Mouse (Mus musculus) mature B cell (primary cell): ENCODE measurements around the gene Kcna7.

Experiments
- in situ Hi-C: fragments of 300-500 bp; cut with MboI; formaldehyde crosslinking; loops from 2 replicates; pipeline ENCODE4 v1.14.3; 2019

Kcna7 gene

DNA sequence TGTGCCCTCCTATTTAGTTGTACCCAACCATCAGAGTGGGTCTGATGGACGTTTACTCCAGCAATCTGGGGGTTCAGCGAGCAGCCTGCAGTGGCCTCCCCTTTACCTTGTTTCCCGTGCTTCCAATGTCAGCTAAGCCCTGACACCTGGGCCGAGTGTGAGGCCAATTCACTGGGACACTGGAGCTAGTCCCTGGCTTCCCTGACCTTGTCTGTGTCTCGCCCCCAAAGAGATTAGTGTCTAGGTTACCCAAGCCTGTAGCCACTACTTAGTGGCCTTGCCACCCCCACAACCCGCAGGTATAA, 15.1 kb downstream of the Kcna7 start, which contains the start of gene Lhb:
Gene Lhb, plus strand, starts transcription at position 206 of the 305 bp plus-strand sequence.
- in situ Hi-C loops: no loop called here

DNA sequence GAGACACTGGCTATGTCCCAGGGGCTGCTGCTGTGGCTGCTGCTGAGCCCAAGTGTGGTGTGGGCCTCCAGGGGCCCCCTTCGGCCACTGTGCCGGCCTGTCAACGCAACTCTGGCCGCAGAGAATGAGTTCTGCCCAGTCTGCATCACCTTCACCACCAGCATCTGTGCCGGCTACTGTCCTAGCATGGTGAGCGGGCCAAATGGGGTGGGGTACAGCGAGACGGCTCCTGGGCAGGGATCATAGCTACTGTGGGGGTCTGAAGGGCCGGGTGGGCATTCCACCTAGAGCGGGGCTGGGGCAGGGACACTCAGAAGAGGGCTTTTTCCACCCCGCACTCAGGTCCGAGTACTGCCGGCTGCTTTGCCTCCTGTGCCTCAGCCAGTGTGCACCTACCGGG, 15.7 kb downstream of the Kcna7 start:
- in situ Hi-C loops: no loop called here

DNA sequence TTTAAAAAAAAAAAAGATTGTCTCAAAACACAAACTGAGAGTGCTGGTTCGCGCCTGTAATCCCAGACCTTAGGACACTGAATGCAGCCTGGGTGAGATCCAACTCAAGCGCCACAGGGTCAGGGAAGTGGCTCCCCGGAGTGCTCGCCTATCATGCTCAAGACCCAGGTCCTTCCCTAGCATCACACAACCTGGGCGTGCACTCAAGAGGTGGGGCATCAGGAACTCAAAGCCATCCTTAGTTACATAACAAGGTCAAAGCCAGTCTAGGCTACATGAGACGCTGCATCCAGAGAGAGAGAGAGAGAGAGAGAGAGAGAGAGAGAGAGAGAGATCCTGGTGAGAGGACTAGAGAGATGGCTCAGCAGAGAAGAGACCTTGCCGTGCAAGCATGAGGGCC, 21.1 kb downstream of the Kcna7 start:
- in situ Hi-C loops: no loop called here

DNA sequence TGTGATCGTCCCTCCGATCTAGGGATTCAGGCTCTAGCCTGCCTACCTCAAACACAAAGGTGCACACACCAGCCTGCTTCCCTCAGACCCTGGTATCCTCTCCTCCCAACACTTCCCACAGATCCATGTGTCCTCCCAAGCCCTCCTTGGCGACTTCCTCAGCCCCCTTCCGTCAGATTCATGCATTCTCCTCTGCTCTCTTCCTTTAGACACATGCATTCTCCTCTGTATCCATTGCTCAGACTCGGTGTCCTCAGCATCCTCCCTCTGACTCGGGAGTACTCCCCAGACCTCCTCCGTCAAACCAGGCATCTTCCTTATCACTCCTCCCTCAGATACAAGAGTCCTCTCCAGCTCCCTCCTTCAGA, 28.4 kb downstream of the Kcna7 start:
- in situ Hi-C loops: no loop called here

DNA sequence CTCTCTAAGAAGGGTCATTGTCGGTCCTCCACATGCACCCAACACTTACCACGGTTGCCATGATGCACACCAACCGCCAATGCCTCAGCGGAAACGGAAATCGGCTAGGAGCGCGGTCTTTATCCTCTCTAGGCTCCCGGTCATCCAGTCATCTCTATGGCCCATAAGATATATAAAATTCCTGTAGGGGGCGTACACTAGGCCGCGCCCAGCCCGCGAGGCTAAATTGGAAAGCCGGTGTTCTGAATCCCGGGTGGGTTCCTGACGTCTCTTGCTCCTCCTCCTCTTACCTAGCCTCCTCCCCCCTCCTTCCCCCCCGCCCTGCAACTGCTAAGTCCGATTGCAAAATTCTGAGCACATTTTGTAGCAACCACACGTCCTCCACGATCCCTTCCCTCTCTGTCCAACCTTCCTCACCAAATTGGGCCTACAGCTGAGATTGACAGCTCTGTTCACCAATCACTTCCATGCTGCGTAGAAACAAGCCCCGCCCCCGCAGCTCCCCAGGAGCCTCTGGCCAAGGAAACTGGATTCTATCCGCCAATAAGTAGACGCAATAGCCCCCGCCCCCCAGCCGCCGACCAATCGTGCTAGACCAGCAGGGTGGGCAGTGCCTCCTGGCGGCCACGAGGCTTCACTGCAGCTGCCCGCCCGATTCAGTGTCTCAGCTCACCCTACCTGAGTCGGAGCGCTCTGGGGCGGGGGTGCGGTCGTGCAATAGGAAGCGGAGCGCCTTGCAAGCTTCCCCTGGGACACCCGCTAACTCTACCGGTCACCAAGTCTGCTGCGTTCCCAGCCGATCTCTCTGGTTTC, 29.0 kb downstream of the Kcna7 start, which contains the start of gene Gys1:
Gene Gys1, plus strand, starts transcription at position 642 of the 813 bp plus-strand sequence.
- in situ Hi-C loops: no loop called here

DNA sequence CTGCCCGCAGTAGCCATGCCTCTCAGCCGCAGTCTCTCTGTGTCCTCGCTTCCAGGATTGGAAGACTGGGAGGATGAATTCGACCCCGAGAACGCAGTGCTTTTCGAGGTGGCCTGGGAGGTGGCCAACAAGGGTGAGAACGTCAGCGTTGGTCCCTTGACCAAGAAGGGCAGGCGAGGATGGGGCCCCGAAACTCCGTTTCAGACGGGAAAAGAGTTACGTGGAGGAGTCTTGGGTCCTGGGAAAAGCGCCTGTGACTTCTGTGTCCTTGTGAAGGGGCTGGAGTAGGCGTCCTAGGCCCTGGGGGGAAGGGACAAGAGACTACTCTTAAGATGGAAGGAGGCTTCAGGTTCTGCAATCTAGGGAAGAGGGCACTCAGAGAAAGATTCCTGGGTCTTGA, 29.6 kb downstream of the Kcna7 start:
- in situ Hi-C loops: no loop called here

DNA sequence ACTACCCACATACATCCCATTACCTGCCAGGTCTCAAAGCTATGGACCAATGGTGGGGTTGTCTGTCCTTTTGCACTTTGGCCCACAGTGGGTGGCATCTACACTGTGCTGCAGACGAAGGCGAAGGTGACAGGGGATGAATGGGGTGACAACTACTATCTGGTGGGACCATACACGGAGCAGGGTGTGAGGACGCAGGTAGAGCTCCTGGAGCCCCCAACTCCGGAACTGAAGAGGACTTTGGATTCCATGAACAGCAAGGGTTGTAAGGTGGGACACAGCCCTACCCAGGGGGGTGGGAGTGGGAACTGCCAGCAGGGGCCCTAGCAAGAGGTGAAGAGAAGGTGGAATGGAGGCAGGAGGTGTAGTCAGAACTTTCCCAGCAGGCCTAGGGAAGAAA, 31.0 kb downstream of the Kcna7 start:
- in situ Hi-C loops: no loop called here

DNA sequence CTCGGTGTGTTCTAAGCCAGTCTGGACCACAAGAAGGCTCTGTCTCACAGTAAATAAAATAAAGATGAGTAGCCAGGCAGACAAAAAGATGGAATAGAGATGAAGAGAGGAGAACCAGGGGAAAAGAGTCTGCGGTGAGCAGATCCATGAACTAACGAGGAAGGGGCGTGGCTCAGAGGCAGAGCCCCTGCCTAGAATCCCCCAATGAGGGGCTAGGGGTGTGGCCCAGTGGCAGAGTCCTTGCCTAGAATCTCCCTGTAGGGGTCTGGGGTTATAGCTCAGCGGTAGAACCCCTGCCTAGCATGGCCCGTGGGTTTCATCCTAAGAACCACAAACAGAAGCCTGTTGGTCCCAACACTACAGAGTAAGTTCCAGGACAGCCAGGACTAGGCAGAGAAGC, 31.6 kb downstream of the Kcna7 start:
- in situ Hi-C loops: no loop called here

DNA sequence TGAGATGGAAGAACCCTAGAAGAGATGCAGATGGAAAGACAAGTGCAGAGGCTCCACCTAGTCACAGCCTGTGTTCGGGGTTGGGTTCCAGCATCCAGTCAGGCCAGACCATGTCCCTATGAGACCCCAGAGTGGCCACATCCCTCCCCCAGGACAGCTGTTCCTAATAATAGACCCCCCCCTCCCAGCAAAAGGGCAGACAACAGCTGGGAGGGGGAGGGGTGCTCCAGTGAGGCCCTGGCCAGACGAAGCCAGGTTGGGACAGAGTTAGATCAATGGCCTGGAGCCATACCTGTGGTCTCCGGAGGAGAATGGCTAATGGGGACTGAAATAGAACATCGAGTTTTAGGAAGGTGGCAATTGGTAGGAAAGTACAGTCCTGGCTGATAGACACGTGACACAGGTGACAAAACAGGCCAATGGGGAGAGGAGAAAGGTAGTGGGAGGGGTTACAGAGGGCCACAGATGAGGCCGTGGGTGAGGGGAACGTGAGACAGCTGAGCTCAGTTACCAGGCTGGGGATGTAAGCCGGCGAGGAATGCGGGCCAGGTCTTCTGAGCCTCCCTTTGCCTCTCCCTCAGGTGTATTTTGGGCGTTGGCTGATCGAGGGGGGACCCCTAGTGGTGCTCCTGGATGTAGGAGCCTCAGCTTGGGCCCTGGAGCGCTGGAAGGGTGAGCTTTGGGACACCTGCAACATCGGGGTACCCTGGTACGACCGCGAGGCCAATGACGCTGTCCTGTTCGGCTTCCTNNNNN, 32.2 kb downstream of the Kcna7 start, which contains the start of gene Ruvbl2:
Gene Ruvbl2, minus strand, starts transcription at position 576 of the 756 bp plus-strand sequence.
- in situ Hi-C loops: no loop called here

DNA sequence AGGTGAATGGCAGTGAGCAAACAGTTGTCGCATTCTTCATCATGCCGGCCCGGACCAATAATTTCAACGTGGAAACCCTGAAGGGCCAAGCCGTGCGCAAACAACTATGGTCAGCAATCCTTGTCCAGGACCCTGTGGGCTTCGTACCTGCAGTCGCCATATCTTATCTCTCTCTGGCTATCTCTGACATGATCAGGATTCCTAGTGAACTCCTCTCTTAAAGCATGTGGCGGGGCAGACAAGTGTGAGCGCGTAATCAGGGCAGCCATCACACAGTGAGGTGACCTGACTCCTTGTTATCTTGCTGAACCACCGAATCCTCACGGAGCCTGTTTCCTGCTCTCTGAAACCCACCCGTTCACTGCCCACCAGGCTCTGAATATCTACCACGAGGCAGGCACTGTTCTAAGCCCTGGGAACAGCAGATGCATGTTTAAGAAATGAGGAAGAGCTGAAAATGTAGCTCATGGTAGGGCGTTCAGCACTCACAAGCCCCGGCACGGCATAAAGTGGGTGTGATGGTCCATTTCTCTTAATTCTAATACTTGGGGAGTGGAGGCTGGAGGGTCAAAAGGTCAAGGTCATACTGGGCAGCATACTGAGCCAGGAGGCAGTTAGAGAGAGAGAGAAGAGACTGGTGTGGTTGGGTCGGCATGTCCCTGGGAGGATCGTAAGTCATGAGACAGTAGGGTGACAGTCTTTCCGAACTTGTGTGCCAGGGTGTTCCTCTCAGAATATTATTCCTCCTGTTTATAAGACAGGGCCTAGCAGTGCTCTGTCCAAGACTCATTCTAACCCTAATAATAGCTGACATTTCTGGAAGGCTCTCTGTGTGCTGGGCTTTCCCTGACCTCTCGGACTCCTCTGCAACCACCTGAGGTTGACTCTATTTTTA, 38.3 kb downstream of the Kcna7 start:
- in situ Hi-C loops: no loop called here

DNA sequence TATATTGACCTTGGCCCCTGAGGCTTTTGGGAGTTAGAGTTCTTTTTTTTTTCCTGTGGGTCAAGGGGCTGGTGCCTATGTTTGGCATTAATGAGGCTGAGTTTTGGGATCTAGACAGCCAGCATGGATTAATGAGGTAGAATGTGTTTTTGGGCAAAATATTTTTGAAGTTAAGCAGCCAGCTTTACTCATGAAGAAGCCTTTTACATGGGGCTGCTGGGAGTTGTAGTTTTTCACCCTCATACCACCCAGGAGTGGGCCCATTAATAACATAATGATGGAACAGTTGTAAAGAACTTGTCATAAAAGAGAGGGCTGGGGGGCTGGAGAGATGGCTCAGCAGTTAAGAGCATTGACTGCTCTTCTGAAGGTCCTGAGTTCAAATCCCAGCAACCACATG, 41.1 kb downstream of the Kcna7 start:
- in situ Hi-C loops: no loop called here

DNA sequence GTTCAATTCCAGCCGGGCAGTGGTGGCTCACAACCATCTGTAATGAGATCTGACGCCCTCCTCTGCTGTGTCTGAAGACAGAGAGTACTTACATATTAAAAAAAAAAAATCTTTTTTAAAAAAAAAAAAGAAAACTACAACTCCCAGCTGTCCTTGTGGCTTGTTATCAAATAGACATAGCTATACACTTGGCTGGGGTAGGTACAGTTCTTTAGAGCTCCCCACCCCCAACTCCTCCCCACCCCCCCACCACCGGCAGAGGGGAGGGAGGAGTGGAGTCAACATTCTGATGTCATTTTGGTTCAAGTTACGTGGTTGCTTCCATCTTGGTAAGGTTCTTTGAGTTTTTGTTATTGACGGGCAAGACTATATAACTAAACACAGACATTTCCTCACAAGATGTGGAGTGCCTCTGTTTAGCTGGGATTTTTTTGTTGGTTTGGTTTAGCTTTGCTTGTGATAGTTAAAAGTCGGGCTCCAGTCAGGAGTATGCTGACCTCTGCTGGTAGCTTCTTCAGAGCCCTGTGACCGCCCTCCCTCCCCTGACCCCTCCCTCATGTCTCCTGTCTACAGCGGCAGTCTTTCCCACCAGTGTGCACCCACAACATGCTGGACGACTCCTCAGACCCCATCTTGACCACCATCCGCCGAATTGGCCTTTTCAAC, 42.0 kb downstream of the Kcna7 start:
- in situ Hi-C loops: no loop called here

DNA sequence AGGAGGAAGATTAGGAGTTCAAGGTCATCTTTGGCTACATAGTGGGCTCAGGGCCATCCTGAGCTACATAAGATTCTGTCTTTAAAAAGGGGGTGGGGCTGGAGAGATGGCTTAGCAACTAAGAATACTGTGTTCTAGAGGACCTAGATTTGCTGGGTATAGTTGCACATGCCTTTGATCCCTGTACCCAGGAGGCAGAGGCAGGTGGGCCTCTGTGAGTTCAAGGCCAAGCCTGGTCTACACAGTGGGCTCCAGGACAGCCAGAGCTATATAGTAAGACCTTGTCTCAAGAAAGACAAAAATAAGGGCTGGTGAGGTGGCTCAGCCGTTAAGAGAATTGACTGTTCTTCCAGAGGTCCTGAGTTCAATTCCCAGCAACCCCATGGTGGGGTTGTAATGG, 44.5 kb downstream of the Kcna7 start:
- in situ Hi-C loops: loop anchor here (5.0 kb wide), 1 partner anchor 112 kb away; no protein-coding TSS in a partner anchor

DNA sequence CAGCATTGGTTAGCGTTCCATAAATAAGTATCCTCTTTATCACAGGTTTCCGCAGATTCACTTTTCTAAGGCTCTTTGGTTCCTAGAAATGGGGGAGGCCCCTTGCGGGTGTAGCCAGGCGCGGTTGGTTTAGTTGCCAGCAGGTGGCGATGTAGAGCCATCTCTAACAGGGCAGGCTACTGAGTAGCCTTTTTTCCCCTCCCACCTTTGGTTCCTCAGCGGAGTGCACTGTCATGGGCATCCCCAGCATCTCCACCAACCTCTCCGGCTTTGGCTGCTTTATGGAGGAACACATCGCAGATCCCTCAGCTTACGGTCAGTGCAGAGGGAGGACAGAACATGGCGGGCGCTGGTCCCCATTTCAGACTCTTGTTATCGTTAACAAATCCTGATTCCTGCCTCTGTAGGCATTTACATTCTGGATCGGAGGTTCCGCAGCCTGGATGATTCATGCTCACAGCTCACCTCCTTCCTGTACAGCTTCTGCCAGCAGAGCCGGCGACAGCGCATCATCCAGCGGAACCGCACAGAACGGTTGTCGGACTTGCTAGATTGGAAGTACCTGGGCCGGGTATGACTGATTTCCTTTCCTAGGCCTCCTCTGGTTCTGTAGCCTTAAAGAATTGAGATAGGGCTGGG, 46.0 kb downstream of the Kcna7 start:
- in situ Hi-C loops: loop anchor here (5.0 kb wide), 1 partner anchor 111 kb away; no protein-coding TSS in a partner anchor

DNA sequence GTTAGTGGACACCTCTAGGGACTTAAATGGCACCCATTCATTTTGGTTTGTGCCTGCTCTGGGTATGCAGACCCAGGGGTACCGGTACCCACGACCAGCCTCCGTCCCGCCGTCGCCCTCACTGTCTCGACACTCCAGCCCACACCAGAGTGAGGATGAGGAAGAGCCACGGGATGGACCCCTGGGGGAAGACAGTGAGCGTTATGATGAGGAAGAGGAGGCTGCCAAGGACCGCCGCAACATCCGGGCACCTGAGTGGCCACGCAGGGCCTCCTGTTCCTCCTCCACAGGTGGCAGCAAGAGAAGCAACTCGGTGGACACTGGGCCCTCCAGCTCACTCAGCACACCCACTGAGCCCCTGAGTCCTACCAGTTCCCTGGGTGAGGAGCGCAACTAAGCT, 49.5 kb downstream of the Kcna7 start:
- in situ Hi-C loops: loop anchor here (5.0 kb wide), 1 partner anchor 107 kb away; no protein-coding TSS in a partner anchor

DNA sequence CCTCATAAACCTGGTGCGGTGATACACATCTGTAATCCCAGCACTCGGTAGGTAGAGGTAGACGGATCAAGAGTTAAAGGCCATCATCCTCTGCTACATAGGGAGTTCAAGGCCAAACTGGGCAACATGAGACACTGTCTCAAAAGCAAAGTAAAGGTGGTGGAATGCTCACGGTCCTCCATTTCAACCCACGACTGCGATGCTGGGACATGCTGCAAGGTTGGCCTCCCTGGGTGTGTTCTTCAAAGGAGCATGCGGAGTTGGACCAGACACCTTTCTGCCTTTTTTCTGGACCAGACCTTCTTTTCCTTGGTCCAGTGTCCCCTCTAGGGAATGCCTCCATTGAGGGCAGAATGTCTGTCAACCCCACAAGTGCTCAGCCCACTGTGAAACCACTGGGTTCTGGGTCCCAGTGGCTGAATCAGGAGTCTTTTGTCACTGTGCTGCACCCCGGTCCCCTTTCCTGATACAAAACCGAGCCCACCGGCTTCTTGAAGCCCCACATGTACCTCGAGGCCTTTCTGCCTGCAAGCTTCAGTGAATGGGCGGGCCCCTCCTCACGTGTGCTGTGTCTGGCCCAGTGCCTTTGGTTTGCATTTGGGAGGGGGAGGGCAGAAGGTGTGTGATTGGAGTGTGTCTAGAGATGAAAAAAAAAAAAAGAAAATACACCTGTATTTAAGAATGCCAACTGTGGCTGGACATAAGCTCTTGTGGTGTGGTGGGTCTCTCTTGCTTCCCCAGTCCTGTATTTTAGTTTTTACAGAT, 50.7 kb downstream of the Kcna7 start:
- in situ Hi-C loops: no loop called here

DNA sequence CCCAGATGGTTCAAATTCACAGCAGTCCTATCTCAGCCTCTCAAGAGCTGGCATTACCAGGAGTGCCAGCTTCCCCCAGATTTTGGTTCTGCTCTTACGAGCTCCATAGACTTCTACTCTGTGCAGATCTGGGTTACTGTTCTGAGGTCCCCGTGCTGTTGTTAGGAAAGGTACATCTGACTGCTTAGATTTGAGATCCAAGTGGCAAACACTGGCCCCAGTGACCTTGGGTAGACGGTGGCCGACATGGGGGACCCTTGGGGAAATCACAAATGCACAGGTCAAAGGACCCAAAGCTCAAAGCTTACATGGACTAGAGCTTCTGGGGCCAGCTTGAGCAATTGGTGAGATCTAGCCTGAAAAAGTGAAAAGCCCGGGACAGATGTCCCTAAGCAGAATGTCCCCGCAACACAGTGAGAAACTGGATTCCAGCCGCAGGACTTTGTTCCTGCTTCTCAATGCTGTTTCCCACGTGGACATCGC, 51.3 kb downstream of the Kcna7 start:
- in situ Hi-C loops: no loop called here

DNA sequence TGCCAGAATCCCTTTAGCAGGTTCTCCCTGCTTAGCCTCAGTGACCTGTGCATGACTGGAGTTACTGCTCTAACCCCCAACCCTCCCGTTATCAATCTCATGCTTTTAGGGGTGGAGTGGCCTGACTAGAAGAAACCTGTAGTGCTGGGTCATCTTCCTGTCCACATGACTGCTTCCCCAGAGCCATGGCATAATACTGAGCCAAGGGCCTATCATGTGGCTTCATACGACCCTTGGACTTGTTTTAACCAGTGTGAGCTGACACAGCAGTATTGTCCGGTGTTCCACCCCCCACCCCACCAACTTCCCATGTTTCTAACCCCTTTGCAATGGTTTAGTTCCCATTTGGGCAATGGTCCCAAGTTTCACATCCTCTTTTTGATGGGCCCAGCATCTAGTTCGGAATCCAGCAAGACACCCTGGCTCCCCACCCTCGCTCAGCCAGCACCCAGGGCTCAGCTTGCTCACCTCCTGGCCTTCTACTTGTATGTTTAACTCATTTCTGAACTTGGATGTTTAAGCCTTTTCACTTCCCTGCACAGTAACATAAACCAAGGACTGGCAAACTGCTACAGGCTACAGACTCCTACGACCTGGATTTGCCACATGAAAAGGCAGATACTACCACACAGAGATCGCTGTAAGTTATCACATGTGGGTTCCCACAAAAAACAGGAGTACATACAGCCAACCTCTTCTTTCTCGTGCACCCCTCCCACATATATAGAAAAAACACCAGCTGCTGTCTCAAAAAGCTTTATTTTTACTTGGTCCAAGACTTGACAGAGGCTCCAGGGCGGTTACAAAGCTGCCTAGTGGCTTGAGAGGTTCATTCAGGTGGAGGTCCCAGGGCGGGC, 52.0 kb downstream of the Kcna7 start:
- in situ Hi-C loops: no loop called here
